Mouse (Mus musculus): ENCODE measurements at regions not wholly inside any gene's neighbourhood (a gene's known extent, or its start where the extent isn't known, plus 50 kb on each side); places are given as distances from the start of the nearest gene placed in this dataset.
A peak's percentile ranks its signal among the peaks of the same experiment; 100 is the strongest.

DNA sequence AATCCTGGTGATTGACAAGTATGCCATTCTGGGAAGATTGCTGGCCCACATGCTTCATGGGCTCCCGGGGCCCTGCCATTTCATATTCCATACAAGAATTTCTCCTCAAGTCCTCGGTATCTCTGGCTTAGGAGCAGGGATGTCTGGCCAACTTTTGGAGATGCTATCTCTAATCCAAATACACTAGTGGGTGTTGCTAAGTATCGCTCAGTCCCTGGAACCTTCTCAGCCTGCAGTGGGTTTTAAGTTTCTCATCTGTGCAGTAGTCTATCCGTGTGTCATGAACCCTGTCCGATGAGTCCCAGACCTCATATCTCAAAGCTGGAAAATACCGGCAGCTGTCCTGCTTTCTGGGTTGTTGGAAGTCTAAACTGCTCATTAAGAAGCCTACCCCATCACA is 198.9 kb downstream of the Zfp36l1 start:
- DNase-seq (ENCODE audit: low read depth, low spot score), result no peak

DNA sequence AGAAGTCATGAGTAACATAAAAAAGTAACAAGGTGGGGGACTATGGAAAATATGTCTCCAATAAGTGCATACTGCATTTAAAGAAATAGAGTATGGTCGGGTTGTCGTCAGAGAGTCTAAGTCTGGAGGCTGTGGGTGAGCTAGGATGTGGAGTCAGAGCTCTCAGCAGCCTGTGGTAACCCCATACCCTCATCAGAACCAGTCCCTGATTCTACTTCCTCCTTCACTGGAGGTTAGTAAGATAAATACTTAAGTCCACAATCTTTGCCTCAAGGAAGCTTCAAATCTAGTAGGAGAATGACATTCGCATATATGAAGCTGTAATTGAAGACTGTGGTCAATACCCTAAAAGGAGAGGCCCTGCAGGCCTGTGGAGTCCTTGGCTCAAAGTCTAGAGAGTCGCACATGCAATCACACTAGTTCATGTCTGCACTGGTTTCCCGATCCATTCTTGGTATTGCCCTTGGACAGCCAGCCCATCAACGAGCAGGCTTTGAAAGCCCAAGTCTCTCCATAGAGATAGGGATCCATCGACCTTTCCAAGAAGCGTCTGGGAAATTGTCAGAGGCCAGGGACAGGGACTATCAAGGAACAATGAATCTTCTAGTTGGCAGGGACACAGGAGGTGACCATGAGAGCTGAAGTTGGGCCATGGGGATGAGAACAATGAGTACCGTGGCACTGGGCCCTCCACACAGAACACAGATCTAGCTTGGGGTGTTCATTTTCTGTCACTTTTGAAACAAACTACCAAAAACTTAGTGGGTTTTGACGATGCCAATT is 200.3 kb downstream of the Zfp36l1 start:
- no peak for DNase-seq (ENCODE audit: low read depth, low spot score)

GRCm38 (mm10) chr12:79910884-79911759 is 201.7 kb downstream of the Zfp36l1 start:
- no peak for DNase-seq (ENCODE audit: low read depth, low spot score)

GRCm38 (mm10) chr12:79907583-79907982 is 205.2 kb downstream of the Zfp36l1 start:
- DNase-seq (ENCODE audit: low read depth, low spot score), result no peak

DNA sequence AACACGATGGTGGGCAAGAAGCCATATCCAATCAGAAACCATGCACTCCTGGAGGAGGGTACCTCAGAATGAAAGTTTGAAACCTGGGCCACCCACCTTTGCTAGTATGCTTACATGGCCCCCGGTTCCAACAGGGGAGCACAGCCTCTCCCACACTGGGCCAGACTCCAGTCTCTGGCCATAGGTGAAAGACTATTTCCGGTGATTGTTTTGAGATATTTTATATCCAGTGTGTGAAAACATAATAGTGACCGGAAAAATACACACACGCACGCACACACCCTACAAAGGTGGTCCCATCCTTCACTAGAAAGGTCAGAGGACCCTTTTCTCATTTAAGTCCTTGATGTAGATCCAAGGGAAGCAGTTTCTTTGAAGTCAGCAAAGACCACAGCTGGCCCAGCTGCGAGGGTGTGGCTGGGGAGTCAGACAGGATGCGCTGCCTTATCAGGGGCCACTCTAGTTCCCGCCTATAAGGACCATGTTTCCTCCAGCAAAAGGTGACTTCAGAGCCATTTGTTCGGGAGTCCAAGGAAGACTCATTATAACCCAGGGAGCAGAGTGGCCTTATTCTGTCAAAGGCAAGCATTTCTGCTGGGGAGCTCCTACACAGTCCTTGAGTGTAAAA is 206.0 kb downstream of the Zfp36l1 start:
- DNase-seq (ENCODE audit: low read depth, low spot score), result no peak

DNA sequence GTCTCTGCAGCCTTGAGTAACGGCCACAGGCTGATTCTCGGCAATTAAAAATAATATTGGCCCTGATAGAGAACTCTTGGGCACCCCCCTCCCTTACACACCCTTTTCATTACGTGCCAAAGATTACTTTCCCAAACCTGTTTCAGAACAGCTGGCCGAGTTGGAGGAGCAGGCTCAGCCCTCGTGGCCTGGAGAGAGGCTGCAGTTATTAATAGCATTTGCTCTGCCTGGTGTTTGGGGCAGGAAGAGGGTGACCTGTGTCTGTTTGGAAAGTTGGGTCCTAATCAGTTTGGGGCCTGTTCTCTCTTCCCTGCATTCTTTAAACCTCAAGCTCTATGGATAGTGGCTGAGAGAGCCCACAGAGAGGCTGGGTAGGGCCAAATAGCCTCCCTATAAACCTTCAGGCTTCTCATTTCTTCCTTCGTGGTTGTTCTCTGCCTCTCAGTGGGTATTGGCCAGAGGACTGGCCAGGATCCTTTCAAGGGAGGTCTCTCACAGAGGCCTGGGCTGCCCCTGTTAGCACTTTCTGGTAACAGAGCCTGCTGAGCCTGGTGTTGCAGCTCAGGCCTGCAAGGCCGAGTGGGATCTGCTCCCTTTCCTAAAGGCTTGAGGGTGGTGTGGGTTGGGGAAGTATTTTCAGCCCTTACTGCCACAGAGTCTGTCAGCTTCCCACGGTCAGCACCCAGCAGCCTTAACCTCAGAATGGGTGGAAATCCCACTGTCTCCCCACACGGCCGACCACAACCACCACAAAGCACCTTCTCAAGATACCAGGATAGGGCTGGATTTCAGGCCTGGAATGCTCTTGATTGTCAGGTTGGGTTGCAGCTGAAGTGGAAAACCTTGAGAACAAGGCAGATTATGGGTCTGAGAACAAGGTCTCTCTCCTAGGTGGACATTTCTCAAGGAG is 206.7 kb downstream of the Zfp36l1 start:
- DNase-seq (ENCODE audit: low read depth, low spot score), result no peak

GRCm38 (mm10) chr12:79904913-79905549 is 207.8 kb downstream of the Zfp36l1 start:
- DNase-seq (ENCODE audit: low read depth, low spot score), result no peak

- DNase-seq (ENCODE audit: low read depth, low spot score), result no peak
Observed at GRCm38 (mm10) chr12:79902761-79903160, 210.1 kb downstream of the Zfp36l1 start.

GRCm38 (mm10) chr12:79902163-79902562 is 210.7 kb downstream of the Zfp36l1 start:
- DNase-seq (ENCODE audit: low read depth, low spot score), result no peak

- peak; percentile 46 for DNase-seq (ENCODE audit: low read depth, low spot score)
Observed at GRCm38 (mm10) chr12:79898198-79898930, 214.4 kb downstream of the Zfp36l1 start.

GRCm38 (mm10) chr12:79895975-79896374 is 216.8 kb downstream of the Zfp36l1 start:
- DNase-seq (ENCODE audit: low read depth, low spot score), result peak; percentile 69

DNA sequence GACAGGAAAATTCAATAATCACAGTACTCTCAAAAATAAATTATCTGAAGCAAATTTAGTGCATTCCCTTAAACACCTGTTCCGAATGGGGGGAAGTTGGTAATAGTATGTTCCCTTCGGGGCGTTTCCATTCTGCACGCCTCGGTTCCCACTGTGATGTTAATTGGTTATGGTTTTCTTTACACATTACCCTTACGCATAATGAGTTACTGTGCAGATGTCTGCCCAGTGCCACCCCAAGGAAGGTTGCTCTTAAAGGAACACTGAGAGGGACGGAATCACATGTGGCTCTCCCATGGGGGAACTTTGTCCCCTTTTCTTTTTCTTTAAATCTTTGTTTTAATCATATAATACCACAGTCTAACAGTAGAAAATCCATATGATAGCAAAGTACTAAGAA is 217.5 kb downstream of the Zfp36l1 start:
- DNase-seq (ENCODE audit: low read depth, low spot score), result no peak

- DNase-seq (ENCODE audit: low read depth, low spot score), result no peak
Observed at GRCm38 (mm10) chr12:79892871-79893270, 219.9 kb downstream of the Zfp36l1 start.

- DNase-seq (ENCODE audit: low read depth, low spot score), result no peak
Observed at GRCm38 (mm10) chr12:79891942-79892341, 220.9 kb downstream of the Zfp36l1 start.

DNA sequence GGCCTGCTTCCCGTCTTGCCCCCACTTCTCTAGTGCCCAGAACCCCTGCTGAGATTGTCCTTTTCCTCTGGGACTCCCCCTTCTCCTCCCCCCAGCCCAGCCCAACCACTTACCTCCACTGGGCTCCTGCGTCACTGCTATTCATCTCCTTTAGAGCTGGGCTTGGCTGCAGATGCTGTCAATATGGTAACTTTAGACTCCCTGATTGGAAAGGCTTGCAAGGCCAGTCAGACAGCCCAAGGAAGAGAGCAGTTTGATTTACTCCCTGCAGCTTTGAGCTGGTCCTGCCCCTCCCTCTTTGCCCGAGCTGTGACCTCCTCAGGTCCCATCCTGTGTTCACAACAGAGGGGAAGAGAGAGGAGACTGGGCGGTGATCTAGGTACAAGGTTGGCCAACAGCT is 221.9 kb downstream of the Zfp36l1 start:
- DNase-seq (ENCODE audit: low read depth, low spot score), result peak; percentile 73

- no peak for DNase-seq (ENCODE audit: low read depth, low spot score)
Observed at GRCm38 (mm10) chr12:79890291-79890690, 222.5 kb downstream of the Zfp36l1 start.

DNA sequence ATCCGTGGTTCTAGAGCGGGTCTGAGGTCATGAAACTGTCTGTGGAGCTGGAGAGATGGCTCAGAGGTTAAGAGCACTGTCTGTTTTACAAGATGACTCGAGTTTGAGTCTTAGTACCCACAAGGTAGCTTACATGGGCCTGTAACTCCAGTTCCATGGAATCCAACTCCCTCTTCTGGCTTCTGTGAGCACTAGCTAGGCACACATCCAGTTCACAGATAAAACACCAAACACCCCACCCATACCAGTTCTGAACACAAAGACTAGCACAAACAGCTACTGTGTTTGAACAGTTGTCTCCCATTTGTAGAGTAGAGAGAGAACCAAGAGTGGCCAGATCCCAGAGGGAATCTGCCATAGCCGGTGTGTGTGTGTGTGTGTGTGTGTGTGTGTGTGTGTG is 224.0 kb downstream of the Zfp36l1 start:
- no peak for DNase-seq (ENCODE audit: low read depth, low spot score)

GRCm38 (mm10) chr12:79888086-79888485 is 224.7 kb downstream of the Zfp36l1 start:
- DNase-seq (ENCODE audit: low read depth, low spot score), result no peak

DNA sequence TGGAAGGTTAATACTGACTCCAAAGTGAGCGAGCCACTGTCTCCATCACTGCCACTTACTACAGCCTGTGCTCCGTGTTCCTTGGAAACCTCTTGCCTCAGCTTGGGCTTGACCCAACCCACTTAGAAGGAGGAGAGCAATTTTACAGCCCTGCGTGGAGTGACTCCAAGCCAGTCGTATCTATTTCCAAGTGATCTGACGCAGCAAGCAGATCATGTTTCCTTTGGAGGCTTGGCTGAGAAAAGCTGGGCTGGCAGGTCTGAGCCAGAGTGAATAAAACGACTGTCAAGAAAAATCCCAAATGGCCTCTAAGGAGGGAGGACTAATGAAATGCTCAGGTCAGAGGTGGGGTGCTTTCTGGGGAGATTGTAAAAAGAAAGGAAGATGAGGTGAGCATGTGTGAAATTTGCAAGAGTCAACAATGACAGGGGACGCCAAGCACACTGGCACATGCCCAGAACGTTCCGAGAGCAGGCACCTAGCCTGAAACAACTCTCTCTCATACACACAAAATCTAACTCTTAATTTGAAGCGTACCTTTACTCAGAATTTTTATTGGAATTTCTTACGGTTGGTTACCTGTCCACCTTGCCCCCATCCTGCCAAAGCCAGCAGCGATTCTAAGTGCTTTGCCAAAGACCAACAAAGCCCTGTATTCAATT is 225.5 kb downstream of the Zfp36l1 start:
- no peak for DNase-seq (ENCODE audit: low read depth, low spot score)

DNA sequence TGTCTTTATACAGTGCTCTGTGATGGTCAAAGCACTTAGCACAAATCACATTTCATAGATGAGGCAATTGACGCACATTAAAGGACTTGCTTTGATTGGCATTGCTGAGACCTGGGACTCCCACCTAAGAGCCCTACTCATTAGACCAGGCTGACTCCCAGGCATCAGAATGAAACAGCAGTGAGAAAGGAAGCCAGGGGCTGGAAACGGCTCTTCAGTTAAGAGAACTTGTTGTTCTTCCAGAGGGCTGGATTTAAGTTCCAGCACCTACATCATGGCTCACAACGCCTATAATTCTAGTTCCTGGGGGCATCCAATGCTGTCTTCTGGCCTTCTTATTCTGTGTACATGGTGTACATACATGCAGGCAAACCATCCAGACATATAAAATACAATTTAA is 226.3 kb downstream of the Zfp36l1 start:
- no peak for DNase-seq (ENCODE audit: low read depth, low spot score)

Data from ZHBTc4 (cell line).